Mouse (Mus musculus) lung, postnatal 4 days (tissue): ENCODE measurements around the gene Sema5a.

Experiments used
- DNase-seq, 2 experiments: peaks; one replicate each; pipeline ENCODE4 v3.0.0; 2021

The Sema5a gene

DNA sequence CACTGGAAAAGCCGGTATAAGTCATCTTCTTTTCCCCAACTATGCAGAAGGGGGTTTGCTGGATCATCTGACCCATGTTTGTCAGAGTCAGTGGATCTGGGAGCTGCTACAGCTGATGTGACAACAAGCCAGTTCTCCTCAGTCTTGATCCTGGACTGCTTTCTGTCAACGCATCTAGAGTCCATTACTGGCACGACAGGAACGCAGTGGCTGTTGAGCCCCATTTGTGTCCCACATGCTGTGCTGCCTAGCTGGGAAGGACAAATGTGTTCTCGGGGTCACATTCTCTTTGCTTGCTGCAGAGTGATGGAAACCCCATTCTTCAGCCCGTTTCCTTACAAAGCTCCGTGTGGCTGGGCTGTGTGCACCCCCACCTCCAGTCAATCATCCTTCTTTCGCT, 12.7 kb downstream of the Sema5a start:
- DNase-seq: no peak

DNA sequence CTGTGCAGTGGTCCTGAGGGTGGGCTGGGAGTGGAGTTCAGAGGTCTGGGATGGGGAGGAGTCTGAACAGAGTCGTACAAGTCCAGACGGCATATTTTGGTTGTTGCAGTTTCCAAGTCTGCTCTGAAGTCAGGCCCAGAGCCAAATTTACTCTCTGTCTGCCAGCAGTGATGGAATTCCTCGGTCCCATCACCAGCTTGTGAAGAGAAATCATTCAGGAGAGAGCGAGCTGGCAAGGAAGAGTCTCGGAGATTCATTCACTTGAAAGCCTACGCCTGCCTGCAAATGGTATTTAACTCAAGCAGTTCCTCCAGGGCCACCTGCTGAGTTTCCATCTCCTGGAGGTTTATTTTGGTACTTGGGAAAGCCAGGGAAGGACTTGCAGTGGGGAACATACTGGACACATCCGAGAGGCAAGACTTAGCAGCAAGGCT, 13.3 kb downstream of the Sema5a start:
- DNase-seq: peak in 1 of 2 experiments; percentile 53

DNA sequence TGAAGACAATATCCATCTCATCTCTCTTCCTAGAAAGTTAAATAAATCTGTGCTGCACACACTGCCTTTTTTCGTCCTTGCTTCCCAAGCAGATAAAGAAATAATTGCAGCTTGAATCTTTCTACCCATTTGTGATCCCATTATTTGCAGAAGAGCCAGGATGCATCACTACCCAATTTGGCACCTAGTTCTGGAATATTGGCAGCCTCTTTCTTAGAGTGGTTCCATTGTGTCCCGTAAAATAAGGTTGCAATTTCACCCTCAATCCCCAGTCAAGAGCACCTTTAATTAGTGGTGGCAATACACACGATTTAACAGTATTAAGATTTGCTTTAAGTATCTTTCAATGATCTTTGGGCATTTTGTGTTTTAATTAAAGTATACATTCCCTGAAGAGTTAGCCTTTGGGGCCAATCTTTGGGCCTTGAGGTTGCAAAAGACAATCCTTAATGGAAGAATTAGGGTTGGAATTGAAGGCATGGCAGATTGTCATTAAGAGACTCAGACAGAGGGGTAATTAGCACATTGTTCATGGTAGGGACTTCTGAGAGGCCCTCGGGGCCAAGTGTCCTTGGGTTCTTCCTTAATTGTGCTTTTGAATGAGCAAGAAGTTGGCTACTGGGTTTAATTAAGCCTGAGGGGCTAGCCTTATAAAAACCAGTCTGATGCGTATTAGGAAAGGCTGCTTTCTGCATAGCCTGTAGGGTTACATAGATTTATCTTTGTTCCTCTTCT, 14.9 kb downstream of the Sema5a start:
- no peak for DNase-seq

DNA sequence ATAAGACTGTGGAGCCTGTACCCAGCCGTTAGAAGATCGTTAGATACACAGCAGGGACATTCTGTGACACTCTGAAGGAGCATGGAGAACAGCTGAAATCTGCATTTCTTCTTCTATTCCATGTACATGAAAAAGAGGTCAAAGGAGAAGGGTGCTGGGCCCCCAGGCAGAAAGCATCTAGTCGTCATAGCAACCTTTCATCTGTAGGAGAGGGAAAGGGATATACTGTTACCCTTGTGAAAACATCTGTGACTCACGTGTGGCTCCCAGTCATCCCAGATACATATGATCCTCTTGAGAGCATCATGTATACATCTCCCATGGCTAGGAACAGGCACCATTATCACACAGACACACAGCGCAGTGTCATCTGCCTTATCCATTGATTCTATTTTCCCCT, 16.3 kb downstream of the Sema5a start:
- no peak for DNase-seq

DNA sequence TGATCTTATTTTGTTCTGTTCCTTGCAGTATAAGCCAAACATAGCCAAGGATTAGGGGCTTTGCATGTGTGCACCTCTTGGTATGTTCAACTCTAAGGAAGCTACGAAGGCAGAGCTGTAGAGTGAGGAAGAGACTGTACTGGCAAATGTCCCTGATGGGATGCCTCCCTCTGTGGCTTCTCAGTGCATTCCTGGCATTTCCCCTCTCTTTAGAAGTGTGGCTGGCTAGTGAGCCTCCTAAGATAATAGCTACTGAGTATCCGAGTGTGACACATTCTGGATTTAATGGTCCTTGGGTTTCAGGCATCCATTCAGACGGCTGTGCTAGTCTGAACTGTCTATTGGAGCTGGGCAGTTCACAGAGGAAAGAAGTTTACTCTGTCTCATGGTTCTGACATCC, 19.0 kb downstream of the Sema5a start:
- DNase-seq: no peak

DNA sequence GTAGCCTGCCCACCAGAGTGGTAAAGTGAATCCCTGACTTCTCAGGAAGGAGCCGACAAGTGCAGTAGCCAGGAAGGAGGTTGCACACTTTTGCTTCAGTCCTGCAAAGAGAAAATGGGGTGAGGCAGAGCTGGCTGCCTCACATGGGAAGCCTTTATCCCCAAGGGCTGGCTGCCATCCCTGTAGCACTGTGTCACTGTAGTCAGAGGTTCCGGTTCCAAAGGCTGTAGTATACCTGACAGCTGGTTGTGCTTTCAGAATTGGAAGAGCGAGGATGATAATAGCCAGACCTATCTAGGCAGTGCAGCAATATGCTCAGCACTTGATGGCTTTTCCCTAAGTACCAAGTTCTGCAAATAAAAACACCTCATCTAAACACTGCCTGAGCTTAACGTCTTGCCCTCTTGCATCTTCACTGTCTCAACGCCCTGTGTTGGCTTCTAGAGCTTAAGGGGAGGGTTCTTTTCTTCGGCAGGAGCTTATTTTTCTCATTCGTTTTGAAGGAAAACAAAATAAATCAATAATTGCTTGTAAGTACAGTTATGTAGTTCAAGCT, 20.3 kb downstream of the Sema5a start:
- DNase-seq: no peak

DNA sequence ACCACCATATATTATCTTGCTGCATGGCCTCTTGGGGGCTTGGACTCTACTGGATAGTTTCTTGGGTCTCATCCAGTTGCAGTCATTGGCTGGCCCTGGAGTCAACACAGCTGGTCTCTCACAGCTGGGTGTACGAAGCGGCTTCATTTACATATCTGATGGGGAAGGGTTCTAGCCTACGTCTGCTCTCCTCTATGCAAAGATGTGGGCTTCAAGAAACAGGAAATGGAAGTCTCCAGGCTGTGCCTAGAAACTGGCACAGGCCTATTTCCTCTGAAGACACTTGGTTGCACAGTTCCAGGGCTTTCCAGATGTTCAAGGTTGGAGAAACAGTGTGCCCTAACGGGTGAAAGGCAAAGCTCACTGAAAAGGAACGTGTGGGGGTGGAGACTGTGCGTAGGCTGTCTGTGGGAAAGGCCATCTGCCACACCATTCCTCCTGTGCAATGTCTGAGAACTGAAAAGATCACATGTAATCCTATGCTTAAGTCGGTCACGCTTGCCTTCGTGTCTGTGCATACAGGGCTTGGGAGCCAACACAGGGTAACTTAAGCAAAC, 20.8 kb downstream of the Sema5a start:
- peak; percentile 49 to 81 for DNase-seq

DNA sequence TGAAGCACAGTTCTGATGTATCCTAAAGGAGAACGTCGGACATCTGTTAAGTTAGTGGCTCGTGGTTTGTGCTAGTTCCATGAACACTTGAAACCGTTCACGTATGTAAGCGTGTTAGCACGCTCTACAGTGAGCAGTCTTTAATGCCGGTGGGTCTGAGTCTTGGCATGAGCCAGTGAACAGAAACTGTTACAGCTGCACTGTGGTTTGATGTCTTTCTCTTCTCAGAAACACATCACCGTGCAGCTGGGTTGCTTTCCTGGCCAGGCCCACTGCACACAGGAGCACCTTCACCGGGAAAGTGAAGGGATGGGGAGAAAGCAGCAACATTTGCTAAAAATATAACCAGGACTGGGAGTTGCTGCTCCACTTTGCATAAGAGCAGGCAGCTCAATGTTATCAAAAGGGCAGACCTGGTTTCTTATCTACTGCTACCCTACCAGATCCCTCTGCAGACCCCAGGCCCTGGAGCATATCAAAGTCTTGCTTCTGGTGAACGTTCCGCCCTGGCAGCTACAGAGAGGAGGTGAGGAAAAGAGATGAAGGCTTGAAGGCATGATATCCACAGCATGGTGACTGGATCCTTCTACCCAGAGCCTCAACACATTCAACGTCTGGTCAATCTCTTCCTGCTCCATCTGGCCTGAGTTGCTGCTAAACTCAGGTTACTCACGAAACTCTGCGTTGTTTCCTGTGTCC, 21.7 kb downstream of the Sema5a start:
- no peak for DNase-seq

DNA sequence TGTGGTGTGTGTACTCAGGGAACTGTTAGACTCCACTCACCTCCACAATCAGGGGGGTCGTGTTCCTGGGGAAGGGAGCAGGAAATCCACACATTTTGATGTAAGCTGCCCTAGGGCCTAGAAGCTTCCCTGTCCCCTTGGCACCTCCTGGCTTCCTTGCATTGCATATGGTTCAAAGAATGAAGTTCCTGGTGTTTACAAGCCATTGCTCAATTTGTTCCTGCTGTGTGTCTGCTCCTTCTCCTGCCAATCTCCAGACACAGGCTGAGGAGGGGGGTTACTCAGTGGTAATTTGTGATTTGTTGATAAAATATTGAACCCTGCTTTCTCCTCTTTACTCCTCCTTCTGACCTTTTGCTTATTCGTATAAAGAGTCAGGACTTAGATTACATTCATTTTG, 25.5 kb downstream of the Sema5a start:
- DNase-seq: no peak

DNA sequence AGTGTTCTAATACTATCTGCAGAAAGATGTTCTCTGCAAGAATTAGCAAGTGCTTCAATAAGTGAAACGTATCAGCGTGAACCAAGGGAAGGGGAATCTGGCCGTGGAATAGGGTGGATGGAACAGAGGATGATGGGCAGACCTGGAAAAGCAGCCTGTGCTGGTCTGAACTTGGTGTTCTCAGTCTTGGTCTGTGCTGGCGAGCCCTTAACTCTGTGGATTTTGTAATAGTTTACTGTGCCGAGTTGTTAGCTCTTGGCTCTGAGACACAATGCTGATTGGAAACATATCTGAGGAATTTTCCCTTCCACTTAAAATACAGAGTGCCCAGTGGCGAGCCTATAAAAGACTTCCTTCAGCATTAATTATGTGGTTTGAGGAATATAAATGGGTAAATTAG, 29.3 kb downstream of the Sema5a start:
- DNase-seq: no peak

DNA sequence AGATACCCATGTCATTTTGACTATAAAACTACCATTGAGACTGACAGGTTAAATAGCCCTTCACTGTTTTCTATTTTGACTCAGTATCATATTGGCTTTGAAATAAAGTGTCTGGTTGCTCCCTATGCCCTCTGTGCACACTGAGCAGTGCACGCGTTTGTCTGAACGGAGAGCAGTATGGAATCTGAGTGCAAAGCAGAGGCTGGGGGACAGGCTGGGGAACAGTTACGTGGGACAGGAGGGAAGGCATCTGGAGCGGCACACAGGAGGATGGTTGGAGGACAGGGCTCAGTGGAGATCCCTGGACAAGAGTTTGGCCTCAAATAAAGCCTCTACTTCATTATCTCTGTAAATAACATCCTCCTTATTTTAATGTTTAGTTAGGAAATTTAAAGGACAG, 30.4 kb downstream of the Sema5a start:
- no peak for DNase-seq

DNA sequence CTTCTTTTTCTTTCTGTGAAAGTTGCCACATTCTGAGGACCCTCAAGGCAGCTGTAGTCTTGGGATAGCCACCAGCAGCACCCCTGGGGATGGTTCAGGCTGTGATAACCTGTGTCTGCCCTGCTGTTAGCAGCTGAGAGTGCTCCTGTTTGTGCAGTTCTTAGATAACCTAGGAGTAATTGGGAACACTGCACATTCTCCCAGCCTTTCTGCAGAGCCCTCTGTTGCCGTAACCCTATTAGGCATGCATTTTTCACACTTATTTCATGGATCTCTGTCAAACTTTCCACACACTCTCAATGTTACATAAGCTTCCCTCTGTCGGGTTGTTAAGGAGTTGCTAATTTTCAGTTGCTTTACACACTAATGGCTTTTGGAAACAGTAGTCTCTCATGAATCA, 34.0 kb downstream of the Sema5a start:
- no peak for DNase-seq

DNA sequence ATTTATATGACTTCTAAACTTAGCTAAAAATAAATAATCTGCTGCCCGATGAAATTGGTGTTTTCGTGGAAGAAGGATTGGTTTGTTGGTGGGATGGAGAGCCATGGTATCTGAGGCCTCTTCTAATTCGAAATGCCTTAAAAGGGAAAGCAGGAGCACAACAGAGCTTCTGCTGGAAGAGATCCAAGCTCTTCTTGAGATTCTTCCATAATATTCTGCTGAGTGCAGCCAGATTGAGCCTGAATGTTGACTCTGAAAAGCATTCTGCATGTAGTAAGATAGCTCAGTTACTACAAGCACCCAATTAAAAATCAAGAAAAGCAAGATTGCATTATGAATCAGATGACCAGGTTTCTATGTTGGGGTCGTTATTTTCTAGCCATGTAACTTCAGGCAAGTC, 36.8 kb downstream of the Sema5a start:
- no peak for DNase-seq

DNA sequence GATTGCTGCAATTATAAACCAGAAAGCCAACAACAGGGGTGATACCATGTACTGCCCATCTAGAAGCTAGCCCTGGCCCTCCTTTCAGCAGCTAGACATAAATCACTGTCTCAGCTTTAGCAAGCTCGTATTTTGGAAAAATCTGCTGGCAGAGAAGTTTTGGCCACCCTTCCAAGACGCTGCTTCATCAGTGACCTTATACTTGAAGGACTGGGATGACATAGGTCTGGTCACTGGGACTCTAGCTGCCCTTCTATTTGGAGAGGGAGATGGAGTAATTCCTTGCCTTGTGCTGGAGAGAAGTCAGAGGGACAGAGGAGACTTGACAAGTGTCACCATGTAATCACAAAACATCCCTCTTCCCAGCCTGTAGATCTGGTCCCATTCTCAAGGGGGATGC, 40.1 kb downstream of the Sema5a start:
- DNase-seq: no peak

DNA sequence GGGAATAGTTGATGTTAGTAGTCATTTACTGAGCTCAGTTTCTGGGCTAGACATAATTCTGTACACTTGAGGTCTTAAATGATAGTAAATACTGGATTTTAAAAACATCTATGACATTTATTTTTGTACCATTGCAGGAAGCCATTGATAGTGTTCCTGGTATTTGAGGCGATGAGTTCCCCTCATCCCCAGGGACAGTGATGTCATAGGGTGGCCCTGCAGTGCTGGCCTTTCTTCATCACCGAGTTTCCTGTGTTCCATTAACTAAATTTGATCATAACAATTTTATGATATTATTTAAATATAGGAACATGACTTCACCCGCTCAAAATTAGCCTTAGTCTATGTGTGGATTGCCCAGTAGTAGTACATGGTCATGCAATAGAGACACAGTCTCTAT, 41.7 kb downstream of the Sema5a start:
- DNase-seq: no peak

DNA sequence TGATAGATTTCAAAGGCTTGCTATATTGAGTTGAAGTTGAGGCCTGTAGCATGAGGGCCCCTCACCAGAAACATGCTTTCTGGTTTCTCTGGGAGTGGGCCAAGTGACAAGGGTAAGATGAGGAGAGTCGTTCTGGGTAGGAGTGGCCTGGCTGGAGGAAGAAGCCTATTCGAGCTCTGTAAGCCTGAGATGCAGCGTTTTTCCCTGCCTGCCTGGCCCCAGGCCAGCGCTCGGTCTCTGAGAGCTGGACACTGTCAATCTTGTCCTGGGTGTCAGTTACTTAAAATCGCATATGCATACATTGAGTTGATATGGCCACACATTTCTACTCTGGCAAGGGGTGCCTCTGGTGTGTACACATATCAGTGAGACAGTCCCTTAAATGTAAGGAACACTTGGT, 43.9 kb downstream of the Sema5a start:
- peak; percentile 55 to 80 for DNase-seq

DNA sequence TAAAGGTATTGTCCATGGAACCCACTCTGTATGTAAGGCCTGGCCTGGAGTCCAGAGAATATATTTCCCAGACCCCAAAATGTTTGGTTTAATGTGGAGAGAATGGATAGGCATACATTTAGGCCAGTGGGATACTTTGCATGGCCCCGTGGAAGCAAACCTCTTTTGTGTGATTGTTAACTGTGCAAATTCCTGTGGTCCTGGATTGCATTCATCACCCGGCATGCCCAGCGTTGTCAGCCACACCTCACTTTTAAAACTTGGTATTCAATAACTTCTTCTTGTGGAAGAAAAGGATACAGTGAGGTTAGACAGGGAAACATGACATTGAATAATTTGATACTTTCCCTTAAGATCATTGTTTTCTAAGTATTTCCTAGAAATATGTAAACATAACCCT, 46.4 kb downstream of the Sema5a start:
- no peak for DNase-seq

DNA sequence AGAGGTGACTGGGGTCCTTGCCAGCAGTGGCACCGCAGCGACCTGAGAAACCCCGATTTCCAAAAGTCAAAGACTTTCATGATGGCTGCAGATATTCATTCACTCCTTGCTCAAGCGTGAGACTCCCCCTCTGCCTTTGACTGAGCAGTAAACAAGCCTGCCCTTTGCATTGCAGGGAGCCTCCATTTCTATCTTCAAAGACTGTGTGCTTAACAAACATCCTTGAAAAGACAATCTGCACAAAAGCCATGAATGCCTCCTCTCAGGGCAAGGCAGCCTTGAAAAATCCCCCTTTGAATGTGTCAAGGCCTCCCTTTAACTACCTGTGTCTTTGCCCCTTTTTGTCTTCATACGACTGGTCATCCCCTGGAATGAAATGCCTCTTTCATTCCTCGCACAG, 51.9 kb downstream of the Sema5a start:
- DNase-seq: no peak

DNA sequence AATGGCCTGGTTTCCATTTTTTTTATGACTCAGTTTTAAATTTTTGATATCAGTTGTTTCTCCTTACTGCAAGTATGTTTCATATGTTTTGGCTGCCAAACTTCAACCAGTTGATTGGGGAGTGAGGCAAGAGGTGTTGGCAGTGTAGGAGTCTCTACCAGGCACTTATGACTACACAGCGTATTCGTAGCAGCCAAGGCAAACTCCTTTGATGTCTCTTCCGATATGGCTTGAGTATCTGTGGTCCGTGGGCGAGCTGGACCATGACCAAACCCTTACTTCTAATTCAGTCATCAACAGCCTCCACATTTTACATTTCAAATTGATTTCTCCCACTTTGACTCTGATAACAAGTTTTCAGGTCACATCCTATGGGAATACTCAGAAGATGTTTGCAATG, 52.7 kb downstream of the Sema5a start:
- no peak for DNase-seq

DNA sequence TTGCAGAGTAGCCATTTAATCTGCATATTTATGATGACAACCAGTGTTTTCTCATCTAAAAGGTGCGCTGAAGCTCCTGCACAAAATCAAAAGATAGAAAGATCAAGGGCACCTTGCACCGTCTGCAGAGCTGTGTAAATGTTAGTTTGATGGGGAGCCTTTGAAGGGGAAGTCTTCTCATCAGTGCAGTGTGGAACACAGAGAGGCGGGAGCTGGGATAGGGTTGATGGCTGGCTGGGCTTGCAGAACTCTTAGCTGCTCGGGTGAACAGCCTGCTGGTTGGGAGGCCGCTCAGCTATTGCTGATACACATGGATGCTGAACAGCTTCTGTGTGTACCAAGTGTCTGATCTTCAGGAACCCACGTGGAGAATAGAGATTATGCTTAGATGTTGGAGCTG, 53.9 kb downstream of the Sema5a start:
- DNase-seq: no peak

DNA sequence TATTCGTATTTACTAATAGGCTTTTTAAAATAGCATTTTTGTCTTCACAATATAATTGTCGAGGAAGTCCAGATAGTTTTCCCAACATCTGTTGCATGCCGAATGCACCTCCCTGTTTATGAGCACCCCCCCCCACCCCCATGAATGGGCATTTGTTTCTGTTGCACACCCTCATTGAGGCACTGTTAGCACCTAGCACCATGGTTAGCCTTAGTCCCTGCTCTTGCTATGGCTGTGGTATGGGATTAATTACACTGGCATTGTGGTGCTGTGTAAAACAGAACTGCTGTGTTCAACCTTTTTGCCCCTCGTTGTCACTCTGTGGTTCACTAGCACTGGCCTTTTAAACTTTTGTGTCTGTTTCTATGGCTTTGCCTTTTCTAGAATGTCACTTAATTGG, 56.4 kb downstream of the Sema5a start:
- DNase-seq: no peak

DNA sequence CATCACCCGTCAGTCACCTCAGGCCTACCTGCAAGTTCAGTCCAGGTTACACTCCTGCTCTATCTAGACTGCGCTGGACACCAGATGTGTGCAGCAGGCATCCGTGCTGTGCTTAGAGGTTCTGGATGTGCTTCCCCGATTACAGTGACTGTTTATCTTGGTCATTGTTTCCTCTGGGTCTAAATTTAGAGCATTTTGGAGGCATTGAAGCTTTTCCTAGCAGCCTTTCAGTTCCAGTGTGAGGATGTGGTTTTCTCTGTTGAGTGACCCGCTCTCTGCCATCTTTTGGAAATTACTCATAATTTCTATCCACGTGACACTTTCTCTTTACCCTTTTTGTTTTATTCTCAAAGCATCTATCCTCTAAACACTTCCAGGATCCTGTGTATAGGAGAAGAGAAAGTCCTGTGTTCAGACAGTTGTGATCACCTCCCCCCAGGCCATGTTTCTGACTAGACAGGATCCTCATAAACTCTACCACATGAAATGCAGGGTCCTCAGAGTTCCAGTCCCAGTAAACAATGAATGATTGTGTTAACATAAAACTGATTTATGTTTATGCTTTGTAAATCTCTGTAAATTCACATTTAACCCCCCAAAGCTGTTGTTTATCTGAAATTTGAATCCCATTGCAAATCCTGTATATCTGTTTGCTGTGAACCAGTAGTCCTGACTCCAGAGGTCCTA, 62.1 kb downstream of the Sema5a start:
- no peak for DNase-seq

DNA sequence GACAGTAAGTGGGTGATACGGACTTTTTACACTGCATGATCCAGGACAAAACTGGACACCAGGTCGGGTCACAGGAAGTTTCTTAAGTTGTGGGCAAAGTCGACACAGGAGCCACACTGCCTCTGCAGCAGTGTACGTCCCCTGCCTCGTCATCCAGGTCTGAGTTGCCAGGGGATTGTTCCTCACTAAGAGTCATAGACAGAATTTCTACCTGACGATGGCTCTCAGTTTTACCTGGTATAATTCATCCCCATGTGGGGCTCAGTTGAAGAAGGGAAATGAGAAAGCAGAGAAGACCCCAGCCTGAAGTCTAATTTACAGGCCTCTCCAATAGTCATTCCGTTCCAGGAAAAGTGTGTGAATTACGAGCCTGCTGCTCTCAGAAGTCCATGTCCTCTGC, 66.2 kb downstream of the Sema5a start:
- DNase-seq: no peak

DNA sequence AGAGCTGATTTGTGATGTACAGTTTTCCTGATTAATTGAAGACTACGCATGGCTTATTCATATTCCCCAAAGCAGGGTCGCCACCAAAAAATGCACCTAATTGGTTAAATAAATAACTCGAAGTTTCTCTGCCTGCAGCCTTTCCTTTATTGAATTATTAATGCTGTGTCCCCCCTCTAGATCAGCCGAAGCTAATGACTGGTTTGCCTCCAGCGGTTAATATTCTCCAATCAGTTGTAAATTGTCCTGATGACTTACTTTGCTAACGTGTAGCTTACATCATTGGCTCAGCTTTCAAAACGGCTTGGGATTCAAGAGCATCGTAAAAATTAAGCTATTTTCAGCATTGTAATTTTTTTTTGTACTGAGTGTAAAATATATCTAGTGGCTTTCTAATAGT, 66.7 kb downstream of the Sema5a start:
- no peak for DNase-seq
